Mouse (Mus musculus): ENCODE measurements around the gene Vmn2r71. TPM values are rescaled to one million over a fixed set of nuclear protein-coding genes. Genes with fewer than 3 reads are reported as not detected.

Gene Vmn2r71
- polyA plus RNA-seq (2015; fragmentation: Nextera tagmentation; extraction: Ambion mirVana) = not detected in 2 replicates

DNA sequence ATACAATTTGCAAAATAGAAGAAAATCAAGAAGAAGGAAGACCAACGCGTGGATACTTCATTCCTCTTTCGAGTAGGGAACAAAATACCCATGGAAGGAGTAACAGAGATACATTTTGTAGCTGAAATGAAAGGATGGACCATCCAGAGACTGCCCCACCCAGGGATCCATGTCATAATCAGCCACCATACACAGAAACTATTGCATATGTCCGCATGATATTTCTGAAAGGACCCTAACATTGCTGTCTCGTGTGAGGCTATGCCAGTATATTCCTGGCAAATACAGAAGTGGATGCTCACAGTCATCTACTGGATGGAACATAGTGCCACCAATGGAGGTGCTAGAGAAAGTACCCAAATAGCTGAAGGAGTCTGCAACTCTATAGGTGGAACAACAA, at the start of gene Vmn2r71:
Gene Vmn2r71 (plus strand): TSS at position 301 of the 400 bp plus-strand sequence.
- H3K4me3 ChIP-seq (ENCODE audit: low read length) = no peak within 1 kb of the TSS
- no peak within 1 kb of the TSS for H3K27ac ChIP-seq (ENCODE audit: low read length)
- H3K9ac ChIP-seq (ENCODE audit: low read depth, low read length) = no peak within 1 kb of the TSS
- H3K9me3 ChIP-seq (ENCODE audit: control insufficient read depth, low read length) = no peaks in the 10 kb centered on the region
- no peak within 1 kb of the TSS for H3K4me2 ChIP-seq (ENCODE audit: low read depth, low read length)
- no peak for ATAC-seq
- 84% methylated on average over 5 of the region's 5 CpGs for WGBS
- no peaks in the 10 kb centered on the region for H3K4me1 ChIP-seq (ENCODE audit: control insufficient read depth, insufficient read depth, low read length)
- H3K36me3 ChIP-seq (ENCODE audit: control insufficient read depth, insufficient read depth, low read length) = no peaks in the 10 kb centered on the region
- no peaks in the 10 kb centered on the region for H3K27me3 ChIP-seq (replicated peaks; ENCODE audit: control insufficient read depth, insufficient read depth, low read length)

DNA sequence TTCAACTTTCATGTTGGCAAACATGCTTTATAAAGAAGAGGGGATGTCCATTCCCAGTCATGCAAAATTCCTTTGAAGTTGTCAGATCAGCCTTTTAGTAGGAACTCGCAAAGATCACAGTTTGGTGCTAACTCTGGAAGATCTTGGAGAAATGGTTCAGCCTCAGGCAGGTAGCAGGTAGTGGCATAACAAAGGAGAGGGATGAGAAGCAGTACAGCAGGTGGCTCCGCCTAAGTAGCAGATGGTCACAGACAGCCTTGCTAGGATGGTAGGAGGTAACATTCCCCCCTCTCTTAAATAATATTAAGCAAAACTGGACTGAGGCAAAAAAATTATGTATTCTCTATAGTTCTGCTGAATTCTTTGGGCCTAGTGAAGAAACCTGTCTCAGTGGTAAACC, 20.8 kb upstream of the Vmn2r71 start:
- no peak overlapping the region for H3K9ac ChIP-seq (ENCODE audit: low read depth, low read length)
- H3K27ac ChIP-seq (ENCODE audit: low read length) = no peak overlapping the region
- no peaks in the 10 kb centered on the region for H3K4me1 ChIP-seq (ENCODE audit: control insufficient read depth, insufficient read depth, low read length)
- no peaks in the 10 kb centered on the region for H3K36me3 ChIP-seq (ENCODE audit: control insufficient read depth, insufficient read depth, low read length)
- no peak for ATAC-seq
- no peaks in the 10 kb centered on the region for H3K27me3 ChIP-seq (replicated peaks; ENCODE audit: control insufficient read depth, insufficient read depth, low read length)
- H3K9me3 ChIP-seq (ENCODE audit: control insufficient read depth, low read length) = no peaks in the 10 kb centered on the region
- WGBS = 89% methylated on average over 2 of the region's 2 CpGs
- H3K4me2 ChIP-seq (ENCODE audit: low read depth, low read length) = no peak overlapping the region
- no peak overlapping the region for H3K4me3 ChIP-seq (ENCODE audit: low read length)

GRCm38 (mm10) chr7:85543118-85543517, 19.8 kb upstream of the Vmn2r71 start:
- no peaks in the 10 kb centered on the region for H3K36me3 ChIP-seq (ENCODE audit: control insufficient read depth, insufficient read depth, low read length)
- WGBS = 71% methylated on average over 2 of the region's 2 CpGs
- ATAC-seq = no peak
- H3K4me3 ChIP-seq (ENCODE audit: low read length) = no peak overlapping the region
- no peak overlapping the region for H3K4me2 ChIP-seq (ENCODE audit: low read depth, low read length)
- H3K4me1 ChIP-seq (ENCODE audit: control insufficient read depth, insufficient read depth, low read length) = no peaks in the 10 kb centered on the region
- H3K27me3 ChIP-seq (replicated peaks; ENCODE audit: control insufficient read depth, insufficient read depth, low read length) = no peaks in the 10 kb centered on the region
- H3K27ac ChIP-seq (ENCODE audit: low read length) = no peak overlapping the region
- H3K9me3 ChIP-seq (ENCODE audit: control insufficient read depth, low read length) = no peaks in the 10 kb centered on the region
- H3K9ac ChIP-seq (ENCODE audit: low read depth, low read length) = no peak overlapping the region

DNA sequence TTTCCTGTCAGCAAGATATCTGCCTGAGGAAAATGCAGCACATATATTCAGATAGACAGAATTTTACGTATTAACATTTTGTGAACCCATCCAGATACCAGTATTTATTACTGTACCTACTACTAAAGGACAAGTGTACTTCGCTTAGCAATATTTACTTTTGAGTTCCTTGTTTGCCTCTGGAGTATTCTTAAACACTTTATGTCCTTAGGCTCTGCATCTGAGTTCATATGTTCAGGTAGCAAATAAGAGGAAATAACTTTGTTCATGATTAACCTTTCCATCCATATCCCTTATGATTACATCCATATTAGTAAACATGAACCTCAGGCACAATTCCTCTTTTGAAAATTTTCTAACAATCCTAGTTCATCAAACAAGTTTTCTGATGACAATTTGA, 6.2 kb downstream of the Vmn2r71 start, which contains the start of gene Vmn2r70:
Gene Vmn2r70 (minus strand): TSS at position 101 of the 400 bp plus-strand sequence.
- Histone ChIP-seq H3K27ac (ENCODE audit: low read length) (no peak within 1 kb of the TSS), H3K4me1 (ENCODE audit: control insufficient read depth, insufficient read depth, low read length) (no peaks in the 10 kb centered on the region), H3K36me3 (ENCODE audit: control insufficient read depth, insufficient read depth, low read length) (no peaks in the 10 kb centered on the region), H3K9me3 (ENCODE audit: control insufficient read depth, low read length) (no peaks in the 10 kb centered on the region), H3K9ac (ENCODE audit: low read depth, low read length) (no peak within 1 kb of the TSS), H3K4me2 (ENCODE audit: low read depth, low read length) (no peak within 1 kb of the TSS), H3K27me3 (replicated peaks; ENCODE audit: control insufficient read depth, insufficient read depth, low read length) (no peaks in the 10 kb centered on the region), H3K4me3 (ENCODE audit: low read length) (no peak within 1 kb of the TSS)
- ATAC-seq = no peak
- 74% methylated on average over 2 of the region's 2 CpGs for WGBS

Other genes with a start within 250 kb of the Vmn2r71 start
- gene Vmn2r69, start 147.2 kb upstream of the Vmn2r71 start, polyA plus RNA-seq (2015; fragmentation: Nextera tagmentation; extraction: Ambion mirVana) = not detected in 2 replicates
- gene Vmn2r70, start 6.1 kb downstream of the Vmn2r71 start, polyA plus RNA-seq (2015; fragmentation: Nextera tagmentation; extraction: Ambion mirVana) = not detected in 2 replicates
- not detected in 2 replicates for gene Vmn2r72, start 192.0 kb downstream of the Vmn2r71 start, polyA plus RNA-seq (2015; fragmentation: Nextera tagmentation; extraction: Ambion mirVana)